8 mouse cellular contexts compared by ENCODE assay signal in genomic region chr17:72720753-72721152, GRCm38 (mm10).
DNase-seq lines count a peak whose midpoint lies in the region; ATAC-seq and TF ChIP-seq lines count a peak whose summit lies in the region.

No protein-coding gene starts in this region.

- H3K36me3 ChIP-seq in kidney, postnatal 0 days (ENCODE audit: insufficient read depth, low read length), result no peaks in the 10 kb centered on the region
- no peaks in the 10 kb centered on the region for H3K36me3 ChIP-seq in kidney, embryonic 16.5 days (ENCODE audit: insufficient read depth, low read length)
- H3K36me3 ChIP-seq in ES-Bruce4 (ENCODE audit: control insufficient read depth, insufficient read depth, low read length, poor library complexity, severe bottlenecking), result no peaks in the 10 kb centered on the region
- no peaks in the 10 kb centered on the region for H3K36me3 ChIP-seq in midbrain, embryonic 13.5 days

- TF ChIP-seq EP300 in ES-Bruce4 (IDR thresholded peaks at IDR 0.05; ENCODE audit: insufficient read depth, low read depth, low read length), result no peak

- H3K4me2 ChIP-seq in kidney, postnatal 0 days (ENCODE audit: low read length), result no peak overlapping the region
- no peak overlapping the region for H3K4me2 ChIP-seq in kidney, embryonic 16.5 days (replicated peaks; ENCODE audit: low read depth, low read length)
- no peak overlapping the region for H3K4me2 ChIP-seq in midbrain, embryonic 13.5 days (replicated peaks)

- H3K9ac ChIP-seq in kidney, postnatal 0 days (ENCODE audit: low read depth, low read length), result no peak overlapping the region
- H3K9ac ChIP-seq in kidney, embryonic 16.5 days (replicated peaks; ENCODE audit: low read length), result no peak overlapping the region
- no peak overlapping the region for H3K9ac ChIP-seq in ES-Bruce4 (ENCODE audit: low read depth, poor library complexity, severe bottlenecking)
- H3K9ac ChIP-seq in midbrain, embryonic 13.5 days (replicated peaks), result no peak overlapping the region

- H3K27me3 ChIP-seq in kidney, postnatal 0 days (ENCODE audit: insufficient read depth, low read length), result no peaks in the 10 kb centered on the region
- H3K27me3 ChIP-seq in kidney, embryonic 16.5 days (ENCODE audit: insufficient read depth, low read length), result no peaks in the 10 kb centered on the region
- H3K27me3 ChIP-seq in ES-Bruce4 (ENCODE audit: control insufficient read depth, insufficient read depth, low read length, poor library complexity, severe bottlenecking), result no peaks in the 10 kb centered on the region
- no peaks in the 10 kb centered on the region for H3K27me3 ChIP-seq in midbrain, embryonic 13.5 days

- TF ChIP-seq CTCF in kidney, postnatal 0 days (IDR thresholded peaks at IDR 0.05; ENCODE audit: low read depth), result peak; percentile 54; the same call in 1 of the 2 replicates
- peak; percentile 30 for TF ChIP-seq CTCF in ES-Bruce4 (IDR thresholded peaks at IDR 0.05; ENCODE audit: low read depth, low read length)

- intact Hi-C loops in gastrocnemius, postnatal 14 days (cut with DNase I; ENCODE audit: low total_unique reads), result no loop called here

- no peaks in the 10 kb centered on the region for H3K4me1 ChIP-seq in kidney, postnatal 0 days (replicated peaks; ENCODE audit: insufficient read depth, low read length)
- H3K4me1 ChIP-seq in kidney, embryonic 16.5 days (ENCODE audit: insufficient read depth, low read length), result no peaks in the 10 kb centered on the region
- no peaks in the 10 kb centered on the region for H3K4me1 ChIP-seq in ES-Bruce4 (ENCODE audit: control insufficient read depth, insufficient read depth, low read length)
- no peaks in the 10 kb centered on the region for H3K4me1 ChIP-seq in midbrain, embryonic 13.5 days (replicated peaks)

- TF ChIP-seq POLR2A in ES-Bruce4 (IDR thresholded peaks at IDR 0.05; ENCODE audit: insufficient read depth, low read length), result no peak

- peak; percentile 26 for DNase-seq in kidney, postnatal 0 days (ENCODE audit: low spot score)
- DNase-seq in embryo, embryonic 9.5 days (ENCODE audit: extremely low spot score), result peak; percentile 6
- DNase-seq in frontal cortex, postnatal 25 days (ENCODE audit: low spot score in 2 of 2), result no peak
- no peak for DNase-seq in gastrocnemius, postnatal 14 days
- no peak for DNase-seq in ovary, postnatal 10 days (ENCODE audit: low spot score)

- 49% methylated on average over 7 of the region's 7 CpGs for WGBS in kidney, postnatal 0 days
- 48% methylated on average over 7 of the region's 7 CpGs for WGBS in kidney, embryonic 16.5 days
- 55% methylated on average over 7 of the region's 7 CpGs for WGBS in midbrain, embryonic 13.5 days

- H3K27ac ChIP-seq in kidney, postnatal 0 days, result no peak overlapping the region
- no peak overlapping the region for H3K27ac ChIP-seq in kidney, embryonic 16.5 days (ENCODE audit: low read length)
- no peak overlapping the region for H3K27ac ChIP-seq in ES-Bruce4 (ENCODE audit: insufficient read depth, low read length)
- no peak overlapping the region for H3K27ac ChIP-seq in midbrain, embryonic 13.5 days

- H3K4me3 ChIP-seq in kidney, postnatal 0 days (replicated peaks; ENCODE audit: low read depth, low read length), result no peak overlapping the region
- H3K4me3 ChIP-seq in kidney, embryonic 16.5 days (ENCODE audit: low read length), result no peak overlapping the region
- no peak overlapping the region for H3K4me3 ChIP-seq in ES-Bruce4 (ENCODE audit: low read depth, low read length)
- H3K4me3 ChIP-seq in midbrain, embryonic 13.5 days (replicated peaks), result no peak overlapping the region

- H3K9me3 ChIP-seq in kidney, postnatal 0 days (replicated peaks; ENCODE audit: low read length), result no peaks in the 10 kb centered on the region
- no peaks in the 10 kb centered on the region for H3K9me3 ChIP-seq in kidney, embryonic 16.5 days (ENCODE audit: low read length)
- H3K9me3 ChIP-seq in ES-Bruce4 (replicated peaks; ENCODE audit: control insufficient read depth, insufficient read depth, low read length, poor library complexity, severe bottlenecking), result no peaks in the 10 kb centered on the region
- H3K9me3 ChIP-seq in midbrain, embryonic 13.5 days, result no peaks in the 10 kb centered on the region

- no peak for ATAC-seq in kidney, postnatal 0 days (replicated peaks; ENCODE audit: low FRiP score, low read depth)
- ATAC-seq in kidney, embryonic 16.5 days (ENCODE audit: low FRiP score, low TSS enrichment), result no peak
- ATAC-seq in midbrain, embryonic 13.5 days, result peak; percentile 78

Comparison
In these comparisons a context has a peak if more than half of its experiments do, and no peak if none do; other contexts are left out.
1. DNase-seq: peak in kidney, postnatal 0 days (single experiment) and embryo, embryonic 9.5 days (single experiment); none in frontal cortex, postnatal 25 days (0 of 2), gastrocnemius, postnatal 14 days (single experiment) and ovary, postnatal 10 days (single experiment).